Mouse (Mus musculus): Measurements from ENCODE around the gene Arv1. TPM values are rescaled to one million over a fixed set of nuclear protein-coding genes. Genes with fewer than 3 reads are reported as not detected.

The Arv1 gene
- total and polyA plus RNA-seq, 3 experiments: 9.7 to 22.0 (median 11.9) TPM

GRCm38 (mm10) chr8:124705823-124706222 lies 16.1 kb upstream of the Arv1 start:
- no peak for DNase-seq (ENCODE audit: extremely low read depth)
- Histone ChIP-seq H3K36me3 (replicated peaks in 1 of 2; ENCODE audit: control insufficient read depth in 1 of 2, insufficient read depth in 1 of 2, low read length in 1 of 2) (peaks cover 45 to 77% of the 10 kb centered on the region in 2 experiments), H3K4me1 (ENCODE audit: control insufficient read depth in 1 of 2, insufficient read depth in 2 of 2) (peaks cover 8 to 12% of the 10 kb centered on the region in 2 experiments), H3K9ac (ENCODE audit: insufficient read depth, low read depth) (no peak overlapping the region), H3K4me2 (ENCODE audit: insufficient read depth, low read depth, poor library complexity, severe bottlenecking) (no peak overlapping the region), H3K27ac (ENCODE audit: insufficient read depth, low read depth) (no peak overlapping the region), H3K4me3 (replicated peaks in 1 of 3; ENCODE audit: low read depth in 2 of 3, low read length in 2 of 3, poor library complexity in 1 of 3) (no peak overlapping the region), H3K9me3 (replicated peaks; ENCODE audit: low read length) (no peaks in the 10 kb centered on the region), H3K79me2 (replicated peaks; ENCODE audit: control insufficient read depth, extremely low read depth, insufficient read depth, poor library complexity, severe bottlenecking) (no peaks in the 10 kb centered on the region), H3K27me3 (replicated peaks) (no peaks in the 10 kb centered on the region)
- no peak for TF ChIP-seq POLR2AphosphoS2 (IDR thresholded peaks at IDR 0.05; ENCODE audit: low read depth, low read length)
- TF ChIP-seq CHD2 (IDR thresholded peaks at IDR 0.05; ENCODE audit: low read length): no peak
- no peak for TF ChIP-seq ZNF384 (IDR thresholded peaks at IDR 0.05; ENCODE audit: low read depth, low read length)
- TF ChIP-seq RCOR1 (conservative IDR thresholded peaks at IDR 0.05; ENCODE audit: low read depth, low read length): no peak
- no peak for TF ChIP-seq NELFE (IDR thresholded peaks at IDR 0.05; ENCODE audit: low read depth, low read length)
- TF ChIP-seq CTCF (conservative IDR thresholded peaks at IDR 0.05 in 1 of 2, IDR thresholded peaks at IDR 0.05 in 1 of 2; ENCODE audit: low read depth in 2 of 2, low read length in 2 of 2): no peak
- TF ChIP-seq SMC3 (IDR thresholded peaks at IDR 0.05; ENCODE audit: low read depth, low read length): no peak
- TF ChIP-seq CHD1 (IDR thresholded peaks at IDR 0.05; ENCODE audit: low read depth, low read length): no peak
- TF ChIP-seq ZMIZ1 (IDR thresholded peaks at IDR 0.05; ENCODE audit: low read depth, low read length): no peak
- TF ChIP-seq MAZ (IDR thresholded peaks at IDR 0.05; ENCODE audit: low read depth, low read length): no peak
- no peak for TF ChIP-seq MAX (IDR thresholded peaks at IDR 0.05; ENCODE audit: low read length)
- TF ChIP-seq GABPA (IDR thresholded peaks at IDR 0.05; ENCODE audit: insufficient replicate concordance, low read depth, low read length): no peak
- TF ChIP-seq TBP (conservative IDR thresholded peaks at IDR 0.05; ENCODE audit: low read depth, low read length): no peak
- TF ChIP-seq BHLHE40 (IDR thresholded peaks at IDR 0.05; ENCODE audit: low read depth, low read length): no peak
- no peak for TF ChIP-seq JUN (IDR thresholded peaks at IDR 0.05; ENCODE audit: insufficient read depth, low read depth, low read length)
- no peak for TF ChIP-seq UBTF (IDR thresholded peaks at IDR 0.05; ENCODE audit: low read depth, low read length)
- no peak for TF ChIP-seq MAFK (IDR thresholded peaks at IDR 0.05; ENCODE audit: insufficient replicate concordance, low read length)
- no peak for TF ChIP-seq MEF2A (IDR thresholded peaks at IDR 0.05; ENCODE audit: borderline replicate concordance, low read depth, low read length)
- TF ChIP-seq POLR2A (IDR thresholded peaks at IDR 0.05; ENCODE audit: low read depth, low read length): no peak
- no peak for TF ChIP-seq MYC (IDR thresholded peaks at IDR 0.05; ENCODE audit: low read depth, low read length)
- in situ Hi-C loops (cut with MboI; ENCODE audit: low pct_ligation_motif_present, low pct_unique_long_range_greater_than_20kb, low sequenced_read_pairs): no loop called here
- dilution Hi-C loops (cut with MboI; ENCODE audit: extremely low pct_ligation_motif_present, extremely low pct_unique_long_range_greater_than_20kb, low sequenced_read_pairs): no loop called here

- no peak for DNase-seq (ENCODE audit: extremely low read depth)
- H3K79me2 ChIP-seq (replicated peaks; ENCODE audit: control insufficient read depth, extremely low read depth, insufficient read depth, poor library complexity, severe bottlenecking): no peaks in the 10 kb centered on the region
- no peaks in the 10 kb centered on the region for H3K27me3 ChIP-seq (replicated peaks)
- no peak overlapping the region for H3K4me2 ChIP-seq (ENCODE audit: insufficient read depth, low read depth, poor library complexity, severe bottlenecking)
- TF ChIP-seq ELF1 (IDR thresholded peaks at IDR 0.05; ENCODE audit: low read depth, low read length) (no peak), USF1 (IDR thresholded peaks at IDR 0.05; ENCODE audit: low read depth, low read length) (no peak), ZKSCAN1 (IDR thresholded peaks at IDR 0.05; ENCODE audit: borderline replicate concordance, low read depth, low read length) (no peak), NELFE (IDR thresholded peaks at IDR 0.05; ENCODE audit: low read depth, low read length) (no peak), POLR2AphosphoS2 (IDR thresholded peaks at IDR 0.05; ENCODE audit: low read depth, low read length) (no peak), RAD21 (IDR thresholded peaks at IDR 0.05; ENCODE audit: low read depth, low read length) (no peak), ETS1 (conservative IDR thresholded peaks at IDR 0.05; ENCODE audit: low read depth, low read length) (no peak), MAX (IDR thresholded peaks at IDR 0.05; ENCODE audit: low read length) (no peak), RCOR1 (conservative IDR thresholded peaks at IDR 0.05; ENCODE audit: low read depth, low read length) (no peak), BHLHE40 (IDR thresholded peaks at IDR 0.05; ENCODE audit: low read depth, low read length) (no peak), PAX5 (IDR thresholded peaks at IDR 0.05; ENCODE audit: low read length) (no peak)
- in situ Hi-C loops (cut with MboI; ENCODE audit: low pct_ligation_motif_present, low pct_unique_long_range_greater_than_20kb, low sequenced_read_pairs): no loop called here
- no peaks in the 10 kb centered on the region for H3K9me3 ChIP-seq (replicated peaks; ENCODE audit: low read length)
- no peak overlapping the region for H3K27ac ChIP-seq (ENCODE audit: insufficient read depth, low read depth)
- H3K4me3 ChIP-seq (replicated peaks in 1 of 3; ENCODE audit: low read depth in 2 of 3, low read length in 2 of 3, poor library complexity in 1 of 3): no peak overlapping the region
- peaks cover 45 to 73% of the 10 kb centered on the region in 2 experiments for H3K36me3 ChIP-seq (replicated peaks in 1 of 2; ENCODE audit: control insufficient read depth in 1 of 2, insufficient read depth in 1 of 2, low read length in 1 of 2)
- no peak overlapping the region for H3K9ac ChIP-seq (ENCODE audit: insufficient read depth, low read depth)
- dilution Hi-C loops (cut with MboI; ENCODE audit: extremely low pct_ligation_motif_present, extremely low pct_unique_long_range_greater_than_20kb, low sequenced_read_pairs): no loop called here
- no peaks in the 10 kb centered on the region for H3K4me1 ChIP-seq (ENCODE audit: control insufficient read depth in 1 of 2, insufficient read depth in 2 of 2)
Measured at GRCm38 (mm10) chr8:124713207-124713606, 8.7 kb upstream of the Arv1 start.

All from CH12.LX (cell line).